Mouse (Mus musculus): ENCODE results near the gene Trpm3. TPM values are rescaled to one million over a fixed set of nuclear protein-coding genes. Genes with fewer than 3 reads are reported as not detected.

Trpm3 gene
- polyA plus RNA-seq, 1 experiment from 2014 or later, result 1.9 TPM

DNA sequence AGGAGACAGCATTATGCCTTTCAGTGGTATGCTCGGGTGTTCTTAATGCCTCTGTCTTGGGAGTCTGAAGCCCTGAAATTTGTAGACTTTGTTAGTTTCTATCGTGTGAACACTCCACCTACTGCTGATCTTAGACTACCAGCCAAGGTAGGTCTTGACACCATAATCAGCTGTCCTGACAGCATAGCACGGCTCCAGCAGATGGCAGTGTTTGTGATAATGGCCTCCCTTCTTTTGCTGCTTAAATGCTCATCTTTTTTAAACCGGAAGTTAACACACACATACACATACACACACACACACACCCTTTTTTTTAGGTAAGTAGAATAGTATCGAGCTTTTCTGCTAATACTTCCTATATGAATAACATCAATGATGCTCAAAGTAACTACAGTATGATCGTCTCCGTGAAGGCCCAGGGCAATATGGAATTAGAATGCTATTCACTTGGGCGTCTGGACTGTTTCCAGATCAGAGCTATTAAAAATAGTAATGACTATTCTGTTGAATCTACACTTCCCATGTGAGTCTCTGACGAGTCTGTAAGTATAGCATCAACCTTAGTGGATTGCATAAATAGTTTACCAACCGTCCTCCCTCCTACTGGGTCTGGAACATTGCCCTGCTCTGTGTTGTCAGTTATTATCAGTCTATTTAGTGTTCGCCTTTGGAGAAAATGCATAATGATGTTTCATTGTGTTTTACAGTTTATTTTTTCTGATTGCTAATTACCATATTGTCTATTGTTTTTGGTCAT lies 867.8 kb downstream of the Trpm3 start:
- WGBS, result 66% methylated on average over 11 of the region's 11 CpGs
- Histone ChIP-seq H3K4me3 (ENCODE audit: low read depth, low read length) (no peak overlapping the region), H3K36me3 (ENCODE audit: insufficient read depth) (no peaks in the 10 kb centered on the region), H3K27ac (ENCODE audit: low read depth) (no peak overlapping the region), H3K9ac (no peak overlapping the region), H3K9me3 (ENCODE audit: low read depth, low read length) (no peaks in the 10 kb centered on the region), H3K27me3 (ENCODE audit: insufficient read depth, low read length) (no peaks in the 10 kb centered on the region), H3K4me1 (ENCODE audit: insufficient read depth) (no peaks in the 10 kb centered on the region), H3K4me2 (no peak overlapping the region)
- ATAC-seq (ENCODE audit: insufficient read depth) (no peak), DNase-seq (peak; percentile 59)
- peak; percentile 50 for TF ChIP-seq CTCF (IDR thresholded peaks at IDR 0.05; ENCODE audit: low read depth)

DNA sequence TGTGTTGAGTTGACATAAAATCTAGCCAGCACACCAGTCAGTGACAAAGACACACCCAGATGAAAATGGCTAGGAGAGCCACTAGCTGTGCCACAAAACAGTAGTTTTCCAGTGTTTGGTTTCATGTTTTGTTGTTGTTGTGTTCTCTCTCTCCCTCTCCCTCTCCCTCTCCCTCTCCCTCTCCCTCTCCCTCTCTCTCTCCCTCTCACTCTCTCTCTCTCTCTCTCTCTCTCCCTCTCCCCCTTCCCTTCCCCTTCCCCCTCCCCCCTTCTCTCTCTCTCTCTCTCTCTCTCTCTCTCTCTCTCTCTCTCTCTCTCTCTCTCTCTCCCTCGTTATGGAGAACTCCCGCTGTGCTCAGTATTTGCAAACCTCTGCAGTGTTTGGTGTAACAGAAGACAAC lies 874.8 kb downstream of the Trpm3 start:
- Histone ChIP-seq H3K9me3 (ENCODE audit: low read depth, low read length) (no peaks in the 10 kb centered on the region), H3K4me1 (ENCODE audit: insufficient read depth) (no peaks in the 10 kb centered on the region), H3K4me3 (ENCODE audit: low read depth, low read length) (no peak overlapping the region), H3K4me2 (no peak overlapping the region), H3K9ac (no peak overlapping the region), H3K27ac (ENCODE audit: low read depth) (no peak overlapping the region), H3K27me3 (ENCODE audit: insufficient read depth, low read length) (no peaks in the 10 kb centered on the region), H3K36me3 (ENCODE audit: insufficient read depth) (no peaks in the 10 kb centered on the region)
- no peak for ATAC-seq (ENCODE audit: insufficient read depth)
- 80% methylated on average over 1 of the region's 2 CpGs for WGBS
- DNase-seq, result no peak
- TF ChIP-seq CTCF (IDR thresholded peaks at IDR 0.05; ENCODE audit: low read depth), result no peak

DNA sequence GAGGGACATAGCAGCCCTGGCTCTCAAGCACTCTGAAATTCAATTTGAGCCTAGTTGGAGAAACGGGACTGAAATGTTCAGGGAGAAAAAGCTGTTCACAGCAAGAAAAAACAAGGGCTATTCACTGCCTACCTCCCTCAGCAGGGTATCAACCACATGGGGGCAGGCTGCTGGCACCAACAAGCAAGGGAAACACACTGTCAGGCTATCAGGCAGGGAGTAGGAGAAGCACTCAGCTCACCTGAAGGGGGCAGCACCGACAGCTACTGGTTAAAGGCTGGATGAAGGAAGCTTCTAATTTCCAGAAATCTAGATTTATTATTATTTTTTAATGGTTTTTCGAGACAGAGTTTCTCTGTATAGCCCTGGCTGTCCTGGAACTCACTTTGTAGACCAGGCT lies 876.7 kb downstream of the Trpm3 start:
- DNase-seq (peak; percentile 18), ATAC-seq (ENCODE audit: insufficient read depth) (no peak)
- Histone ChIP-seq H3K27ac (ENCODE audit: low read depth) (no peak overlapping the region), H3K9me3 (ENCODE audit: low read depth, low read length) (no peaks in the 10 kb centered on the region), H3K9ac (no peak overlapping the region), H3K36me3 (ENCODE audit: insufficient read depth) (no peaks in the 10 kb centered on the region), H3K27me3 (ENCODE audit: insufficient read depth, low read length) (no peaks in the 10 kb centered on the region), H3K4me1 (ENCODE audit: insufficient read depth) (no peaks in the 10 kb centered on the region), H3K4me2 (no peak overlapping the region), H3K4me3 (ENCODE audit: low read depth, low read length) (no peak overlapping the region)
- 47% methylated on average over 3 of the region's 3 CpGs for WGBS
- peak; percentile 50 for TF ChIP-seq CTCF (IDR thresholded peaks at IDR 0.05; ENCODE audit: low read depth)

- Histone ChIP-seq H3K4me2 (no peak overlapping the region), H3K9ac (no peak overlapping the region), H3K27me3 (ENCODE audit: insufficient read depth, low read length) (no peaks in the 10 kb centered on the region), H3K27ac (ENCODE audit: low read depth) (no peak overlapping the region), H3K36me3 (ENCODE audit: insufficient read depth) (no peaks in the 10 kb centered on the region), H3K4me3 (ENCODE audit: low read depth, low read length) (no peak overlapping the region), H3K9me3 (ENCODE audit: low read depth, low read length) (no peaks in the 10 kb centered on the region), H3K4me1 (ENCODE audit: insufficient read depth) (no peaks in the 10 kb centered on the region)
- 67% methylated on average over 2 of the region's 2 CpGs for WGBS
- ATAC-seq (ENCODE audit: insufficient read depth) (no peak), DNase-seq (no peak)
- TF ChIP-seq CTCF (IDR thresholded peaks at IDR 0.05; ENCODE audit: low read depth), result no peak
Measured at GRCm38 (mm10) chr19:23018186-23018727, 879.4 kb downstream of the Trpm3 start.

DNA sequence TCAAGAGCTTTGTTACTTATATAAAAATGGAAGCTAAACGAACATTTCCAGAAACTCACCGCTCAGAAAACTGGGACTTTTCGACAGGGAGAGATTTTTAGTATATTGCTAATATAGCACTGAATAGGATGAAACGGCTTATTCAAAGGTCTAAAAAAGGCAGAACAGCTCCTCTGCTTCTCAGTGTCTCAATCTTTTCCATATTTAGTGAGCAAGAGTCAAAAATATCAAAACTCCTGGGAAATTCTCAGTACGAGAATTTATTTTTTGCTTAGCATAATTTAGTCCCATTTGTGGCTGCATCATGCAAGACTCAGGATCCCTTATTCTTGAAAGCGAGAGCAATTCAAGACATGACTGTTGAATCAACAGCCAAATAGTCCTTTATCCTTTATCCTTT lies 884.1 kb downstream of the Trpm3 start:
- Histone ChIP-seq H3K27ac (ENCODE audit: low read depth) (no peak overlapping the region), H3K36me3 (ENCODE audit: insufficient read depth) (no peaks in the 10 kb centered on the region), H3K9ac (no peak overlapping the region), H3K9me3 (ENCODE audit: low read depth, low read length) (no peaks in the 10 kb centered on the region), H3K4me1 (ENCODE audit: insufficient read depth) (no peaks in the 10 kb centered on the region), H3K4me2 (no peak overlapping the region), H3K27me3 (ENCODE audit: insufficient read depth, low read length) (no peaks in the 10 kb centered on the region), H3K4me3 (ENCODE audit: low read depth, low read length) (no peak overlapping the region)
- DNase-seq (no peak), ATAC-seq (ENCODE audit: insufficient read depth) (no peak)
- no peak for TF ChIP-seq CTCF (IDR thresholded peaks at IDR 0.05; ENCODE audit: low read depth)
- 86% methylated on average over 6 of the region's 6 CpGs for whole genome bisulfite sequencing

- no peak overlapping the region for H3K9ac ChIP-seq
- H3K27me3 ChIP-seq (ENCODE audit: insufficient read depth, low read length), result no peaks in the 10 kb centered on the region
- no peak overlapping the region for H3K27ac ChIP-seq (ENCODE audit: low read depth)
- no peaks in the 10 kb centered on the region for H3K36me3 ChIP-seq (ENCODE audit: insufficient read depth)
- ATAC-seq (ENCODE audit: insufficient read depth) (no peak), DNase-seq (no peak)
- H3K4me1 ChIP-seq (ENCODE audit: insufficient read depth), result no peaks in the 10 kb centered on the region
- WGBS, result 62% methylated on average over 7 of the region's 7 CpGs
- no peak overlapping the region for H3K4me3 ChIP-seq (ENCODE audit: low read depth, low read length)
- TF ChIP-seq CTCF (IDR thresholded peaks at IDR 0.05; ENCODE audit: low read depth), result no peak
- no peak overlapping the region for H3K4me2 ChIP-seq
- no peaks in the 10 kb centered on the region for H3K9me3 ChIP-seq (ENCODE audit: low read depth, low read length)
Measured at GRCm38 (mm10) chr19:23023316-23023960, 884.6 kb downstream of the Trpm3 start.

- no peak overlapping the region for H3K4me3 ChIP-seq (ENCODE audit: low read depth, low read length)
- H3K9ac ChIP-seq, result no peak overlapping the region
- no peak overlapping the region for H3K27ac ChIP-seq (ENCODE audit: low read depth)
- DNase-seq, result no peak
- no peaks in the 10 kb centered on the region for H3K36me3 ChIP-seq (ENCODE audit: insufficient read depth)
- no peaks in the 10 kb centered on the region for H3K9me3 ChIP-seq (ENCODE audit: low read depth, low read length)
- 77% methylated on average over 4 of the region's 4 CpGs for WGBS
- no peak for TF ChIP-seq CTCF (IDR thresholded peaks at IDR 0.05; ENCODE audit: low read depth)
- ATAC-seq (ENCODE audit: insufficient read depth), result no peak
- H3K4me2 ChIP-seq, result no peak overlapping the region
- H3K27me3 ChIP-seq (ENCODE audit: insufficient read depth, low read length), result no peaks in the 10 kb centered on the region
- H3K4me1 ChIP-seq (ENCODE audit: insufficient read depth), result no peaks in the 10 kb centered on the region
Measured at GRCm38 (mm10) chr19:23024821-23025220, 886.0 kb downstream of the Trpm3 start.

All from lung, embryonic 14.5 days (tissue).